Mouse (Mus musculus) lung, adult 10 weeks (tissue): ENCODE data around the gene Dpysl4. TPM values are rescaled to one million over a fixed set of nuclear protein-coding genes. Genes with fewer than 3 reads are reported as not detected.

Experiments used
- polyA plus RNA-seq: library from polyadenylated mRNA; stranded (reverse); fragments of 350-450 nt; fragmentation: Illumina TruSeq; extraction: RNeasy Lipid Tissue Mini Kit (QIAGEN cat#74804); gene quantifications from one replicate; pipeline ENCODE4 v1.2.3, GENCODE M21; 2014; ENCODE audit warnings: low read depth, low replicate concordance; ENCODE audit not compliant: insufficient read depth

The Dpysl4 gene
- not detected for polyA plus RNA-seq

GRCm38 (mm10) chr7:139085629-139086194 is at the start of gene Dpysl4:
Dpysl4 (plus strand) TSS chr7:139086001.

Other genes starting within 250 kb of the Dpysl4 start
- 28.1 TPM for gene Ppp2r2d, start 239.9 kb upstream of the Dpysl4 start, polyA plus RNA-seq
- gene Mapk1ip1, start 239.7 kb upstream of the Dpysl4 start, polyA plus RNA-seq: 15.2 TPM
- 74.8 TPM for gene Bnip3, start 176.5 kb upstream of the Dpysl4 start, polyA plus RNA-seq
- not detected for gene Jakmip3, start 145.3 kb upstream of the Dpysl4 start, polyA plus RNA-seq
- gene Lrrc27, start 127.0 kb downstream of the Dpysl4 start, polyA plus RNA-seq: 2.9 TPM
- gene Stk32c, start 127.3 kb downstream of the Dpysl4 start, polyA plus RNA-seq: 1.00 TPM
- 21.2 TPM for gene Pwwp2b, start 162.5 kb downstream of the Dpysl4 start, polyA plus RNA-seq